Mouse (Mus musculus) bone marrow macrophage, adult 2 months (primary cell): Measurements from ENCODE around the gene Pdlim5. TPM values are rescaled to one million over a fixed set of nuclear protein-coding genes. Genes with fewer than 3 reads are reported as not detected.

Source experiments
- H3K27ac ChIP-seq: 2 replicates; pipeline ENCODE4 v1.5.1; 2012; ENCODE audit warnings: low read depth, low read length; ENCODE audit not compliant: insufficient read depth
- H3K4me1 ChIP-seq: 2 replicates; pipeline ENCODE4 v1.6.1; 2012; ENCODE audit warnings: low read length; ENCODE audit not compliant: control insufficient read depth, insufficient read depth
- H3K4me3 ChIP-seq: 2 replicates; pipeline ENCODE4 v1.5.1; 2012; ENCODE audit warnings: mild to moderate bottlenecking, low read length, moderate library complexity; ENCODE audit not compliant: insufficient read depth
- CTCF ChIP-seq: IDR thresholded peaks from 2 replicates; pipeline ENCODE4 v1.5.1; 2012; ENCODE audit warnings: low read depth, mild to moderate bottlenecking, low read length, moderate library complexity
- POLR2A ChIP-seq: IDR thresholded peaks from 2 replicates; pipeline ENCODE4 v1.6.1; 2012; ENCODE audit warnings: mild to moderate bottlenecking, low read depth, low read length, borderline replicate concordance
- polyA plus RNA-seq: library from polyadenylated mRNA; stranded (reverse); fragments of >200 nt; gene quantifications from 2 replicates; pipeline ENCODE4 v1.2.4, GENCODE M21; 2012; ENCODE audit not compliant: missing spikeins, insufficient read depth, insufficient read length

Pdlim5 gene
- polyA plus RNA-seq, 1 experiment = 64.9 TPM

DNA sequence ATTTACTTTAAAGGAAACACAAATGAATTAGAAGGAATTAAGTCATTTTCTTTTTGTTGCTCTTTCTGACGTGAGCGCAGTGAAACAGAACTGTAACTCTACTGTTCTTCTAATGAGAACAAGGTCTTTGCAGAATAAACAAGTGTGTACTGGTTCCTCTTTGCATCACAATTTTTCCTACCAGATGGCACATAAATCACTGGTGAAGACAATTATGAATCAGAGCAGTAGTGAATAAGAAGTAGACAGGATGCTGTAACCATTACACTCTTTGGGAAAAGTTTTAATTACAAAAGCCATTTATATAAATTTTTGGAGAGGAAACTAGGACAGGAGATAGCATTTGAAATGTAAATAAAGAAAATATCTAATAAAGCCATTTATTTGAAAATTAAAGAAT is 51.7 kb downstream of the Pdlim5 start:
- Histone ChIP-seq H3K4me3 (no peak overlapping the region), H3K4me1 (peaks cover 15% of the 10 kb centered on the region), H3K27ac (no peak overlapping the region)
- TF ChIP-seq CTCF (no peak), POLR2A (no peak)

DNA sequence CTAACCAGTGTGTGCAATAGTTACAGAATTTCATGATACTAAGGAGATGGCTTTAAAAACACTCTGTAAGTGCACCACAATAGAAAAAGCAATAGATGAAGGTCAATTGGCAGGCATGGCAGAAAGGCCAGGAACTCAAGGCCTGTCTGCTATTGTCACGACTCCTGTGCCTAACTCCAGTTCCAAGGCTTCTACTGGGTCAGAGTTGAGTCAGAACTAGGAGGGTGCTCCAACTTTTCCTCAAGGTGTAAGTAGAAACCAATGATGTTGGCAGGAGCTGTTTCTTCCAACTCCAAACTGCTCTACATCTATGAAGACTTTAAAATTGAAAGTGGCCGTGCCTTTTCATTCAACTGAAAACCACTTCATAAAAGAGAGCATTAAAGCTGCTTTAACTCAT is 54.8 kb downstream of the Pdlim5 start:
- H3K27ac ChIP-seq = no peak overlapping the region
- TF ChIP-seq POLR2A (no peak), CTCF (no peak)
- H3K4me3 ChIP-seq = no peak overlapping the region
- H3K4me1 ChIP-seq = peaks cover 11% of the 10 kb centered on the region

DNA sequence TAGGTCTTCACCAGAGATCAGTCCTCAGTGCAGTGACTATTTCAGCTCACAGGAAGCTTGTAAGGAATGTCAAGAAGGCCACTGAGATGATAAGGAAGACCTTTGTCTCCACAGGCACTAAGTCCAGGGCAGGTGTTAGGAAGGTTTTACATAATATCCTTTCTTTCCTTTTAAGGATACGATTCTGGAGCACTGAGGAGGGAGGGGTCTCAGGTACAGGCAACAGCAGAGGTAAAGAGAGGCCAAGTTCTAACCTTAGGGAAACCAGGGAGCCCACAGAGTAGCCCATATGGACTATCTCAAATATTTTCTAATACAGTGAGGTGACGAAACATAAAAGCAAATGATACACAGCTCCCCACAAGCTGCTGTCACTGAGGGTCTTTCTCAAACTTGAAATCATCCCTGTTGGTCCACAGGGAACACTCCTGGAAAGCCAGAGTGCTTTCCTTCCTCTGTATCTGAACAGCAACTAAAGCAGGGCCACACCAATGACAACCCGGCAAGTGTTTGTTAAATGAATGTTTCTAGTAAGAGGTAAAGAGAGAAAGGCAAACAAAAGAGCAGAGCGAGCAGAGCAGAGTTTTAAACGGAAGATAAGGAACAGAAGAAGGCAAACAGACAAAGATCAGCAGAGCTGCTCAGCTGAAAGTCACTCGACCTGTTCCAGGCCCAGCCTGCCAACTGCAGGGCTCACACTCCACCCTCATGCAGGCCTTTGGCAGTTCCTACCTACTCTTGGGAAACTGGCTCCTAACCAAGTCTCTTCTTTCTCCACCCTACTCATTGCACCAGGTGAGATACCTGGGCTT is 55.9 kb downstream of the Pdlim5 start:
- no peak overlapping the region for H3K4me3 ChIP-seq
- no peak for TF ChIP-seq CTCF
- no peak for TF ChIP-seq POLR2A
- peaks cover 4% of the 10 kb centered on the region for H3K4me1 ChIP-seq
- no peak overlapping the region for H3K27ac ChIP-seq

DNA sequence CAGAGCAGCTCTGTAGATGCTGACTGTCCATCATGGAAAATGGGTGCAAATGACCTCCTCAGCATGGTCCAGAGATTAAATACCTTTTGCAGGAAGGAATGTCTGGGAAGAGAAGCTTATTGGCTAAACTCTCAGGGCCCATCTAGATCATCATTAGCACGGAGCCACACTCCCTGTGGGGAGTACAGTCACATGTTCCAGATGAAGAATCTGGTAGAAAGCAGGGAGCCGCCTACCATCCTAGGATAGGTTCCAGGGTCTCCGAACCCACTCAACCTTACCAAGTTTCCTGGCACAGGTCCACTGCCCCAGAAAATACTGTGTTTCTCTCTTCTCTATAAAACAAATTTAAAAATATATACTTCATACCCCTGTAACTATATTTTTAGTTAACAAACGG is 57.4 kb downstream of the Pdlim5 start:
- no peak overlapping the region for H3K27ac ChIP-seq
- H3K4me3 ChIP-seq = no peak overlapping the region
- no peak for TF ChIP-seq POLR2A
- no peak for TF ChIP-seq CTCF
- H3K4me1 ChIP-seq = peaks cover 6% of the 10 kb centered on the region

DNA sequence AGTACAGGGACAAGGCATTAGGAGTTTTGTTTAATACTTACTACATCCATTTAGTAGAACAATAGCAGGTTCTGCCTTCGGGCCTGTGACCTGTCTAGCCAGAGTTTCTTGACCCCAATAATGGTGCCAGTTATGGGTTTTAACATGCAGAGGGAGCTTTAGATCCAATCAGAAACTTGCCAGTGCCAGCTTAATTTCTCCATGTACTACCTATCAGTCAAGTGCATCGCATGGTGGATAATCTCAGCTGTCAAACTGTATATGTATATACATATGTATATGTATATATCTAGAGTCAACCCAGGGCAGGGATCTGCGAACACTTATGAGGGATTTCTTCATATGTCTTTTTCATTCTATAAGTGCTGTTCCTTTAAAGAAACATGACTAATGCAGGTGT is 61.0 kb downstream of the Pdlim5 start:
- H3K27ac ChIP-seq = no peak overlapping the region
- no peak overlapping the region for H3K4me3 ChIP-seq
- peaks cover 5% of the 10 kb centered on the region; the same call in 1 of the 2 replicates for H3K4me1 ChIP-seq
- TF ChIP-seq POLR2A (no peak), CTCF (no peak)

DNA sequence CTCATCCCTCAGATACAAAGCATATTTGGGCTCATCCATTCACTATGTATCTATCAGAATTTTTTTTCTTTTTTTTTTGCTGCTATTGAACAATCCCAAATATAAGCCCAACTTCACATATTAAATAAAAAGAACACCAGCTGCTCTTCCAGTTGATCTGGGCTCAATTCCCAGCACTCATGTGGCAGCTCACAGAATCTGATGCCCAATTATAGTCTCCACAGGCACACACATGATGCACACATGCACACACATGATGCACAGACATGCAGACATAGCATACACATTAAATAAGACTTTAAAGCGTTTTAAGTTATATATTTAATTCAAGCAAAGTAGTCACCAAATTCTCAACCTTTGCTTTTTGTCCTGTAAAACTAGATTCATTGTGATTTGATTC is 62.0 kb downstream of the Pdlim5 start:
- H3K4me1 ChIP-seq = peaks cover 3% of the 10 kb centered on the region; the same call in 1 of the 2 replicates
- TF ChIP-seq CTCF (no peak), POLR2A (no peak)
- H3K4me3 ChIP-seq = no peak overlapping the region
- H3K27ac ChIP-seq = no peak overlapping the region

DNA sequence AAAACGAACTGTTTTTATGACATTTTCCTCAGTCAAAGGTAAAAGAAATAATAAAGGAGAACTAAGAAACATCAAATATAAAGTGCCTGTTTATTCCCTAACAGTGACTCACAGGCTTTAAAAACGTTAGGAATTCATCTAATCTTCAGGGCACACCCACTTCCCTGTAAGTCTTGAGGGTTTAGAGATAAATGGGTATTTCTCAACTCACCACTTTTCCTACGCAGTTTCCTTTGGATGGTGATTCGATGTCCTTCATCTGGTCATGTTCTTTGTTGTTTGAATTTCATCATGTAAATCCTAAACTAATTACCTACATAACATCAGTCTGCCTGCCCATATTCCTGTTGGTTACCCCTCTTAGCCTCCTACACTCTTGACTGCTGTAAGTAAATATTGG is 62.8 kb downstream of the Pdlim5 start:
- no peak overlapping the region for H3K4me3 ChIP-seq
- H3K27ac ChIP-seq = no peak overlapping the region
- TF ChIP-seq POLR2A (no peak), CTCF (no peak)
- peaks cover 3% of the 10 kb centered on the region; the same call in 1 of the 2 replicates for H3K4me1 ChIP-seq

DNA sequence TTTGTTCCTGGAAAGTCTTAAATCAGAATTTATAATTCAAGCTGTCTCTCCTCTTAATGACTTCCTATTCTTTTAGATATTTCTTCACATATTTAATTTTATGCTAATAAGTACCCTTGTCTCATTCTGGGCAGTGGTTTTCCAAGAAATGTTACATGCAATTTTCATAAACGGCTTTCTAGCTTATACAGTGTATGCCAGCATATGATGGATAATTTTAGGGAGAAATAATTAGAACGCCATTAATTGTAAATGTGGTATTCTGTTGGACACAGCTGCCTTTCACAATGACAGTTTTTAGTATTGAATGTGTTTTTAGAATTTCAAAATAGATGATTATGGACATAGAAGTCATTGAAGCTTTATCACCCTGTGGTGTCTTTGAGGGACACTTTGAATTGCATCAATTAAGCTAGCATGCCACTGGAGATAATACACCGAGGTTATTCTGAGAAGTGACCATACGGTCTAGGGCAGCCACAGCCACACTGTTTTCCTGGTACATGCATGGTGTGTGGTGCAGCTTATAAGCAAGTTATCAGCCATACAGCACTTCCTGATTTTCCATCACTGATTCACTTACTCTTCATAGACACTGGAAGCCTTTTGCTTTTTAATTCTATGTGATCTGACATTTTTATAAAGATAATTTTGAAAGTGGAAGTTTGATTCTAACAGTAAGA is 63.5 kb downstream of the Pdlim5 start:
- Histone ChIP-seq H3K4me3 (no peak overlapping the region), H3K4me1 (peaks cover 3% of the 10 kb centered on the region; the same call in 1 of the 2 replicates), H3K27ac (no peak overlapping the region)
- no peak for TF ChIP-seq CTCF
- TF ChIP-seq POLR2A = no peak

DNA sequence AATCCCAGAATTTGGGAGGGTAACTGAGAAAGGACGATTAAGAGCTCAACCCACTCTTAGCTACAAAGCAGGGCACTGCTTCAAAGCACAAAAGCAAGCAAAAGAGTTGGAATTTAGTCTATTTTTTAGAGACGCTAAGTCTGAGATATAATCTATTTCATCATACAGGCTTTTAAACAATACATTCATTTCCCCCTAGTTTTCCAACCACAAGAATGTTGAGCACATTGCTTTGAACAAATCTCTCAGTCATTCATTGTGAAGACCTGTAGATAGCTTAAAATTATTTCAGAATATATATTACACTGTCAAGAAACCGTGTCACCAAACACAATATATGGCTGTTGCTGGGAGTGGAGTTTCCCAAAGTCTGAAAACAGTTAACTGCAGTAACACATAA is 65.1 kb downstream of the Pdlim5 start:
- Histone ChIP-seq H3K4me1 (peaks cover 3% of the 10 kb centered on the region), H3K27ac (no peak overlapping the region), H3K4me3 (no peak overlapping the region)
- TF ChIP-seq POLR2A (no peak), CTCF (no peak)

DNA sequence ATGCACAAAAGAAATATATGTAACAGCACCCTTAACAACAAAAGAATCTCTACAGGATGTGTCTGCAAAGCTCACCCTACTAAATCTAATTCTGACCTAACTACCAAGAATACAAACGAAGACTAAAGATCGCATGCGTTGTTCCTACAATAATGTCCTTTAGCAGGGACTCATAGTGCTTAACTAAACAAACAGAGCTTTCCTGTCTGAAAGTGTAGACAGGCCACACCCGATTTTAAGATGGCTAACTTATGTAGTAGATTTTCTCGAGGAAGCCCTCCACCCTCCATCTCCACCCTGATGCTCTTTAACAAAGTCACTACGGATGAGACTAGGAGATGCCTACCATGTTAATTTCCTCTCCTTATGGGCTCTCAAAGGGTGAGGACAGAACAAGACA is 71.9 kb downstream of the Pdlim5 start:
- no peak overlapping the region for H3K27ac ChIP-seq

More for the DNA sequence above, 71.9 kb downstream of the Pdlim5 start:
- Histone ChIP-seq H3K4me1 (no peaks in the 10 kb centered on the region; the same call in 1 of the 2 replicates), H3K4me3 (no peak overlapping the region)
- TF ChIP-seq CTCF (no peak), POLR2A (no peak)
